Mouse (Mus musculus) liver, postnatal 0 days (tissue): ENCODE measurements at regions not wholly inside any gene's neighbourhood (a gene's known extent, or its start where the extent isn't known, plus 50 kb on each side); places are given as distances from the start of the nearest gene placed in this dataset.

Experiments
- CTCF ChIP-seq: sonication (generic); IDR thresholded peaks from 2 replicates; pipeline ENCODE4 v1.5.1; 2016; ENCODE audit warnings: antibody characterized with exemption, low read depth
- EP300 ChIP-seq: IDR thresholded peaks from 2 replicates; pipeline ENCODE4 v1.6.1; 2016; ENCODE audit warnings: antibody characterized with exemption, low read depth, mild to moderate bottlenecking

DNA sequence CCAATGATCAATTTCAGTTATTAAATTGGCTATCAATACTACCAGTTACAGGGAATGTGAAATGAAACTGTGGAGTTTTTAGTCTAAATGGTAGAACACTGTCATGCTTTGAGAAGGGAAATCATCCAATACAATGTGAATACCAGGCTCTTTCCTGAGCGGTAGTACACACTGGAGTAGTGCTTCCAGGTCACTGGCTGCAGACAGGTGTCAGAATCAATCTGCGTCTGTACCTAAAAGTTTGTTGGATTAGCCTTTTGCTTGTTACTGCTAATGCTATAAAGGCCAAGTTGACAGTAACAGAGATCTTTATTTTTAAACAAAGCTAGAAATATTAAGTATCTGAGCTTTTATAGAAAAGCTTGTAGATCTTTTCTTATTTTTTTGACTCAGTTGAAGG is 1164.9 kb upstream of the 1700008P02Rik start:
- TF ChIP-seq CTCF (no peak), EP300 (no peak)
